Mouse (Mus musculus) Patski (cell line): ENCODE measurements at regions not wholly inside any gene's neighbourhood (a gene's known extent, or its start where the extent isn't known, plus 50 kb on each side); places are given as distances from the start of the nearest gene placed in this dataset.
A peak's percentile ranks its signal among the peaks of the same experiment; 100 is the strongest.
"Not testable (repeated sequence)": the region's sequence is repeated elsewhere in the genome, so short reads cannot be mapped to it uniquely, and the experiment has no call there.

ENCODE experiments used
- ATAC-seq: fragments of 100-300 bp; one replicate; pipeline ENCODE4 v1.8.0; 2021
- CTCF ChIA-PET: fragments of 350-600 bp; sonication (Branson Sonifier 250); formaldehyde crosslinking; loops from one replicate; lab custom pipeline; 2022; ENCODE audit warnings: inconsistent platforms; lab: Charles Lee
- POLR2A ChIA-PET: fragments of 350-600 bp; sonication (Branson Sonifier 250); formaldehyde crosslinking; loops from one replicate; lab custom pipeline; 2022; ENCODE audit warnings: antibody characterized with exemption, inconsistent platforms; lab: Charles Lee
- DNase-seq: peaks from one replicate; pipeline ENCODE4 v3.0.0-alpha.2; 2011; ENCODE audit warnings: low read depth, low spot score
- H3K27me3 ChIP-seq: fragments of 371-371 bp; one replicate; pipeline ENCODE4 v1.5.1; 2021
- CTCF ChIP-seq: fragments of 100-300 bp; IDR thresholded peaks from one replicate; pipeline ENCODE4 v1.5.1; 2021
- in situ Hi-C: fragments of 300-500 bp; cut with MboI; formaldehyde crosslinking; loops from 3 replicates; pipeline ENCODE4 v1.11.1; 2018; ENCODE audit warnings: low pct_unique_long_range_greater_than_20kb, mixed read lengths

DNA sequence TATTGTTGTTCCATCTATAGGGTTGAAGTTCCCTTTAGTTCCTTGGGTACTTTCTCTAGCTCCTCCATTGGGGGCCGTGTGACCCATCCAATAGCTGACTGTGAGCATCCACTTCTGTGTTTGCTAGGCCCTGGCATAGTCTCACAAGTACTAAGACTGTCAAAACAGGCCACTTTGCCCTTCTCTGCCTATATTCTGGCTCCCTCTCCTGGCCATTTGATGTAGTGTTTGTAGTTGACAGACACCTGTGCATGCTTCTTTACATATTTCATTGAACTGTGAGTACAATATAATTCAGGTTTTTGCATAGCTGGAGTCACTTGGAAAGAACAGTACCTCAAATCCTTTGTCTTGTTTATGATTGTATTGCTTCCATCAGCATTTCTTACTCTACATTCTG is 1059.2 kb downstream of the Rpia start:
- H3K27me3 ChIP-seq, POLR2A ChIA-PET, in situ Hi-C loops, ATAC-seq, CTCF ChIA-PET, DNase-seq: not testable (repeated sequence)
- peak; percentile 35 for TF ChIP-seq CTCF

DNA sequence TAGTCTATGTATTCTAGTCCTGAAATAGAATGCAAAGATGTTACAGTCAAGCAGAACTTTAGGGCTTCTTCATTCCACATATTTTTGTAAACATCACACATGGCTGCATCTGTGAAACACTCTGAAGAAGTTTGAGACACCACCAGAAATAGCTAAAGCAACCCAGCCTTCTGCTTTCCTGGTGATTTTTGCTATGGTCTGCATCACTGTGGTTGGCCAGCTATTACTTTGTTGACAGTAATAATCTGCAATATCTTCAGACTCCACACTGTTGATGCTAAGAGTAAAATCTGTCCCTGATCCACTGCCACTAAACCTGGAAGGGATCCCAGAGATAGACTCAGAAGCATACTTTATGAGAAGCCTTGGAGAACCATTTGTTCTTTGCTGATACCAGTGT is 1065.7 kb downstream of the Rpia start:
- POLR2A ChIA-PET, result no interaction called here
- no peak for TF ChIP-seq CTCF
- CTCF ChIA-PET, result no interaction called here
- in situ Hi-C loops, result no loop called here
- no peak for DNase-seq
- H3K27me3 ChIP-seq, result no peaks in the 10 kb centered on the region
- no peak for ATAC-seq

DNA sequence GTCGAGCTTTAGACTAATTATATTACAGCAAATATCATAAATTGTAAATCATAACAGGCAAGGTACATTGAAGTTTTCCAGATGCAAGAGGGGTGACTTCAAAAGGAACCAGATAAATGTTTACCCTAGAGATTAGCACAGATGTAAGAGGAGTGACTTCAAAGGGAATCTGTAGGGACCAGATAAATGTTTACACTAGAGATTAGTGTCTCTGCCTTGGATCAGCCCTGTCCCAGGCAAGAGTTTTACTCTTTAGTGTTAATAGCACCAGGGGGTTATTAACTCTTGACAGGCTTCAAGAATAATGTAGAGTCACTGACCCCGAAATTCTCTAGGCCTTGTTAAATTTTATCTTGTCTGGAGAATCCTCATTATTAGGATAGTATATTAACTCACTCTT is 1089.2 kb downstream of the Rpia start:
- POLR2A ChIA-PET, ATAC-seq: not testable (repeated sequence)

DNA sequence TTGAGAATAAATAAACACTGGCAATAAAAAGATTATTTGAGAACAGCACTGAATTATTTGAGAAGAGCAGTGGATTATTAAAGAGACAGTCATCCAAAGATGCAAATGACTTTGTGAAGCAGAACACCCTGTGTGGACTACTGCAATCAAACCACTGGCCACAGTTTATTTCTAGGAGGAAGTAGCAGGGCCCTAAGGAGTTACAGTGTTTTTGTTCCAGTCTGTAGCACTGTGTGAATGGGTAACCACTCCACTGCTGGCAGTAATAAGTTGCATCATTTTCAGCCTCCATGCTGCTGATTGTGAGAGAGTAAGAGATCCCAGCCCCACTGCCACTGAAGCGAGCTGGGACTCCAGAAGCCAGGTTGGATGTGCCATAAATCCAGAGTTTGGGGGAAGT is 1110.9 kb downstream of the Rpia start:
- DNase-seq (no peak), ATAC-seq (no peak)
- ChIA-PET CTCF (no interaction called here), POLR2A (no interaction called here)
- H3K27me3 ChIP-seq, result no peaks in the 10 kb centered on the region
- in situ Hi-C loops, result no loop called here
- TF ChIP-seq CTCF, result no peak

More for the DNA sequence above, 1089.2 kb downstream of the Rpia start:
- DNase-seq, in situ Hi-C loops, H3K27me3 ChIP-seq, CTCF ChIA-PET: not testable (repeated sequence)

DNA sequence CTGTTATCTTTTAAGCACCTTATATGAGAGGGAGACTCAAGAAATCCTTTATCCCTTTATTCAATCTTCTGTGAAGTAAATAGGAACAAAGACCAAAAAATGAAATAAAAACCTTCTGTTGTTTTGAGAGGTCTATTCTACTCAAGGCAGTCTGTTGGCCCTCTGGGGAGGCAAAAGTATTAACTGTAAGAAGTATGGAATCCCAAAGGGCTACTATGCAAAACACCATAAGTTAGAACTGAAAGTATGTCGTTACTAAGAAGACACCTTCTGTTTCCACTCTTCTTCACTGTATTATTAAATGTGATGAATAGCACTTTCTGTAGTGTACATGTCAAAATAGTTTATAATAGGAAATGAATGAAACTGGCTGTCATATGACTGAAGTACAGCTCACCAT is 1129.6 kb downstream of the Rpia start:
- DNase-seq, in situ Hi-C loops, POLR2A ChIA-PET, CTCF ChIA-PET, H3K27me3 ChIP-seq, ATAC-seq: not testable (repeated sequence)
